In the genomic region with DNA sequence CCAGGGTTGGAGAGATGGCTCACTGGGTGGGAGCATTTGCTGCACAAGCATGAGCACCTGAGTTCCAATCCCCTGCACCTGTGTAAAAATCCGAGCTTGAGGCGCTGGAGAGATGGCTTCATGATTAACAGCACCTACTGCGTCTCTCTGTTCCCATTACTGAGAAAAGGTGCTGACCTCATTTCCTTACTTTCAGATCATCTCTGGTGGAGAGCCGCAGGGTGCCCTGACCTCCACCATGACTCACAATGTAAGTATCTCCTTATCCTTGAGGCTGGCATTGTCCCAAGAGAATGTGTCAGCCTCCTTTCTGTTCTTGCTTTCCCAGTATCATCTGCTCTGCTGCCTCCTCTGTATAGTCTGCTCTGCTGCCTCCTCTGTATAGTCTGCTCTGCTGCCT, we compare ENCODE assay signal across 27 mouse cellular contexts. TPM values are rescaled to one million over a fixed set of nuclear protein-coding genes. Genes with fewer than 3 reads are reported as not detected.
A peak's percentile ranks its signal among the peaks of the same experiment; 100 is the strongest.
DNase-seq lines count a peak whose midpoint lies in the region; TF ChIP-seq lines count a peak whose summit lies in the region.
"Had no signal": no experiment of that assay in that cellular context is flagged by ENCODE, and none has a peak within 500 bp of the region (broad histone marks: within the 10 kb centered on the region; RNA-seq: fewer than 3 reads in every experiment).

No protein-coding gene starts in this region.

- H3K79me2 ChIP-seq in C2C12 (ENCODE audit: control insufficient read depth, insufficient read depth) = no peaks in the 10 kb centered on the region

- DNase-seq in 3T3-L1 (ENCODE audit: low read depth, low spot score) = peak; percentile 95
- DNase-seq in R1 (ENCODE audit: low read depth, low spot score) = peak; percentile 20
- peak; percentile 63 to 71 for DNase-seq in adrenal gland, postnatal 36 days
- no peak for DNase-seq in layer of hippocampus, postnatal 14 days (ENCODE audit: low spot score in 2 of 2)
- no peak for DNase-seq in kidney, adult 9 months
- DNase-seq in layer of hippocampus, adult 9-11 months = no peak
- DNase-seq: cerebellum, adult 11-12 months; cerebellum, postnatal 10 days; forebrain, postnatal 0 days; gastrocnemius, postnatal 14 days; kidney, adult 18-20 months; lung, adult 18-20 months; lung, postnatal 14 days; right cerebral cortex, postnatal 14 days; spleen, adult 18-20 months had no signal

- H3K27me3 ChIP-seq in C2C12 (ENCODE audit: control insufficient read depth, insufficient read depth, insufficient read length) = no peaks in the 10 kb centered on the region
- H3K27me3 ChIP-seq: CH12.LX; heart, embryonic 13.5 days; hindbrain, embryonic 12.5 days; limb, embryonic 12.5 days had no signal

- no peak overlapping the region for H3ac ChIP-seq in C2C12 (ENCODE audit: control insufficient read depth, insufficient read length, low read depth)

- H3K79me3 ChIP-seq in C2C12 (ENCODE audit: low read depth) = no peaks in the 10 kb centered on the region

- peaks cover 44% of the 10 kb centered on the region for H3K36me3 ChIP-seq in C2C12 (ENCODE audit: control insufficient read depth, insufficient read depth)

- TF ChIP-seq CTCF in C2C12 (IDR thresholded peaks at IDR 0.05; ENCODE audit: control insufficient read depth, insufficient read depth, insufficient read length) = no peak

- no peak overlapping the region for H3K4me3 ChIP-seq in C2C12 (ENCODE audit: insufficient read depth, poor library complexity, severe bottlenecking)
- H3K4me3 ChIP-seq: heart, embryonic 13.5 days; hindbrain, embryonic 12.5 days; limb, embryonic 12.5 days had no signal

TF ChIP-seq in C2C12, 6 proteins besides CTCF, POLR2A, EP300 and RAD21:
- TF ChIP-seq MYOD1 (IDR thresholded peaks at IDR 0.05; ENCODE audit: control insufficient read depth, insufficient read length, low read depth) = no peak
- no peak for TF ChIP-seq CEBPB (IDR thresholded peaks at IDR 0.05; ENCODE audit: low read depth)
- TF ChIP-seq MYOG (IDR thresholded peaks at IDR 0.05; ENCODE audit: control insufficient read depth, extremely low read depth, insufficient read length) = no peak
- TF ChIP-seq MAX (IDR thresholded peaks at IDR 0.05) = no peak
- no peak for TF ChIP-seq USF1 (IDR thresholded peaks at IDR 0.05; ENCODE audit: low read depth)
- peak; percentile 41 for TF ChIP-seq FOSL1 (IDR thresholded peaks at IDR 0.05; ENCODE audit: insufficient read depth, low read length, poor library complexity, severe bottlenecking)

RNA-seq across cellular contexts. Expression of a gene that starts 45.2 kb away (rescaled TPM):
- polyA plus RNA-seq in C2C12 (2012; fragmentation: generic; extraction: Trizol) = not detected
- not detected for total RNA-seq in adrenal gland, postnatal 36 days (2021)
- total RNA-seq in layer of hippocampus, postnatal 14 days (2021) = 10 to 100 TPM in 1 of 2 experiments, 1 to 10 TPM in 1; 9.4 to 10.8 TPM
- total RNA-seq: CH12.LX; gastrocnemius, postnatal 14 days; heart, adult 18-20 months; heart, postnatal 25 days; megakaryocyte progenitor cell, adult 5-6 weeks had no signal
- polyA plus RNA-seq: G1E; hindbrain, embryonic 12.5 days; inflammation-experienced regulatory T-cells, adult 6 months; large intestine, adult 2 months; liver, embryonic 11.5 days had no signal

RNA-seq across cellular contexts. Expression of a gene that starts 52.2 kb away (rescaled TPM):
- polyA plus RNA-seq in C2C12 (2012; fragmentation: generic; extraction: Trizol) = 8.4 TPM
- 10 to 100 TPM; 20.9 to 27.6 TPM for total RNA-seq in adrenal gland, postnatal 36 days (2021)
- total RNA-seq in layer of hippocampus, postnatal 14 days (2021) = 10 to 100 TPM; 28.7 to 34.0 TPM

Comparison
In these comparisons a context has a peak if more than half of its experiments do, and no peak if none do; other contexts are left out.
1. DNase-seq: peak in 3T3-L1 (single experiment), R1 (single experiment) and adrenal gland, postnatal 36 days (2 of 2); none in layer of hippocampus, postnatal 14 days (0 of 2), kidney, adult 9 months (single experiment) and layer of hippocampus, adult 9-11 months (single experiment).
2. RNA of a gene that starts 45.2 kb away (total RNA-seq): 9.4 to 10.8 TPM in layer of hippocampus, postnatal 14 days; not detected in adrenal gland, postnatal 36 days; every median in the first group is over 10 times any median in the second.